Mouse (Mus musculus): Measurements from ENCODE around the gene Atg7. TPM values are rescaled to one million over a fixed set of nuclear protein-coding genes. Genes with fewer than 3 reads are reported as not detected.

Gene Atg7
- total RNA-seq, 2 experiments from 2014 or later, result 22.4 to 27.5 TPM

- no peak for DNase-seq
Observed at GRCm38 (mm10) chr6:114819971-114820481, 177.1 kb downstream of the Atg7 start.

- no peak for DNase-seq
Observed at GRCm38 (mm10) chr6:114821646-114822045, 178.7 kb downstream of the Atg7 start.

GRCm38 (mm10) chr6:114826889-114827288 lies 184.0 kb downstream of the Atg7 start:
- no peak for DNase-seq

- DNase-seq, result no peak
Observed at GRCm38 (mm10) chr6:114829660-114830438, 187.0 kb downstream of the Atg7 start.

- no peak for DNase-seq
Observed at GRCm38 (mm10) chr6:114831807-114832206, 188.9 kb downstream of the Atg7 start.

GRCm38 (mm10) chr6:114833058-114833685 lies 190.3 kb downstream of the Atg7 start:
- no peak for DNase-seq

GRCm38 (mm10) chr6:114833791-114834346 lies 191.0 kb downstream of the Atg7 start:
- peak; percentile 40 for DNase-seq

GRCm38 (mm10) chr6:114835344-114835743 lies 192.4 kb downstream of the Atg7 start:
- DNase-seq, result no peak

- DNase-seq, result no peak
Observed at GRCm38 (mm10) chr6:114835752-114836151, 192.9 kb downstream of the Atg7 start.

- no peak for DNase-seq
Observed at GRCm38 (mm10) chr6:114836433-114836832, 193.5 kb downstream of the Atg7 start.

- DNase-seq, result no peak
Observed at GRCm38 (mm10) chr6:114838872-114839271, 196.0 kb downstream of the Atg7 start.

GRCm38 (mm10) chr6:114840012-114840411 lies 197.1 kb downstream of the Atg7 start:
- DNase-seq, result no peak

GRCm38 (mm10) chr6:114842131-114842530 lies 199.2 kb downstream of the Atg7 start:
- DNase-seq, result no peak

- no peak for DNase-seq
Observed at GRCm38 (mm10) chr6:114842863-114843262, 200.0 kb downstream of the Atg7 start.

GRCm38 (mm10) chr6:114846153-114846772 lies 203.4 kb downstream of the Atg7 start:
- no peak for DNase-seq

GRCm38 (mm10) chr6:114847582-114848174 lies 204.8 kb downstream of the Atg7 start:
- DNase-seq, result no peak

GRCm38 (mm10) chr6:114848761-114849160 lies 205.9 kb downstream of the Atg7 start:
- DNase-seq, result no peak

GRCm38 (mm10) chr6:114849787-114850186 lies 206.9 kb downstream of the Atg7 start:
- no peak for DNase-seq

GRCm38 (mm10) chr6:114851688-114852087 lies 208.8 kb downstream of the Atg7 start:
- DNase-seq, result no peak

- no peak for DNase-seq
Observed at GRCm38 (mm10) chr6:114852739-114853138, 209.8 kb downstream of the Atg7 start.

GRCm38 (mm10) chr6:114854368-114854767 lies 211.5 kb downstream of the Atg7 start:
- DNase-seq, result no peak

- DNase-seq, result no peak
Observed at GRCm38 (mm10) chr6:114855644-114856043, 212.7 kb downstream of the Atg7 start.
